Mouse (Mus musculus): ENCODE measurements around the gene Zdhhc1. TPM values are rescaled to one million over a fixed set of nuclear protein-coding genes. Genes with fewer than 3 reads are reported as not detected.
A peak's percentile ranks its signal among the peaks of the same experiment; 100 is the strongest.

The Zdhhc1 gene
- polyA plus RNA-seq, 1 experiment: 10.1 TPM

DNA sequence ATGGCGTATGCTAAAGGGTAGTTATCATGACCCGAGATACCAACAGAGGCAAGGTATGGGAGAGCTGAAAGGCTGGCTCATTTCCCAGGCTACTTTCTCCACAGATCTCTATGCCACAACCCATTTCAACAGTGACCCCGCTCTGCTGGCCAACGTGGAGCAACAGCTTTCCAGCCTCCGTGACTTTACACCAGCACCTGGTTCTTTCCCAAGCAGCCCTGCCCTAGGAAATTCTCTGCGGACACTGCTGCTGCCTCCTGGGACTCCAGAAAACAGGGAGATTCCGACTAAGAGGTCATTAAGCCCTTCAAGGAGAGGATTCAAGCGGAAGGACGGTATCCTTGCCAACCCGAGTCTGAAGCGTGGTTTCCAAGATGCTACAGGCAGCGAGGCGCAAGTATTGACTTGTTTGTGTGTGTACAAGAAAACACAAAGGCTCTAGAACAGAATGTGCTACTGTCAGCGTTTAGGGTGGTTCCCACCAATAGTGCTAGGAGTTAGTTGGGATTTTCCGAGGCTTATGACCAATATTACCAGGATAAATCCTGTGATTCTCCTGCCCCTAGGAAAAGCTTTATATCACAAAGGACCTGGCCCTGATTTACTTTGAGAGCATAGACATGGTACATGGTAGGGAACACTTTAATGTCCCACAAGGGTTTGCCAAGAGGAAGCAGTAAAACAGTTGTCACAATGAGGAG lies 44.6 kb downstream of the Zdhhc1 start:
- H3K4me3 ChIP-seq (replicated peaks; ENCODE audit: control insufficient read depth, low read depth, low read length): no peak overlapping the region
- no peak for TF ChIP-seq POLR2A (IDR thresholded peaks at IDR 0.05; ENCODE audit: borderline replicate concordance, control insufficient read depth, low read depth, low read length)
- no peak for TF ChIP-seq CTCF (IDR thresholded peaks at IDR 0.05; ENCODE audit: control insufficient read depth, insufficient read depth, low read length)
- no peaks in the 10 kb centered on the region; the same call in 1 of the 2 replicates for H3K4me1 ChIP-seq (ENCODE audit: control insufficient read depth, insufficient read depth, low read length)
- H3K27ac ChIP-seq (ENCODE audit: control insufficient read depth, insufficient read depth, low read depth, low read length, poor library complexity): no peak overlapping the region
- 70% methylated on average over 15 of the region's 15 CpGs for WGBS

DNA sequence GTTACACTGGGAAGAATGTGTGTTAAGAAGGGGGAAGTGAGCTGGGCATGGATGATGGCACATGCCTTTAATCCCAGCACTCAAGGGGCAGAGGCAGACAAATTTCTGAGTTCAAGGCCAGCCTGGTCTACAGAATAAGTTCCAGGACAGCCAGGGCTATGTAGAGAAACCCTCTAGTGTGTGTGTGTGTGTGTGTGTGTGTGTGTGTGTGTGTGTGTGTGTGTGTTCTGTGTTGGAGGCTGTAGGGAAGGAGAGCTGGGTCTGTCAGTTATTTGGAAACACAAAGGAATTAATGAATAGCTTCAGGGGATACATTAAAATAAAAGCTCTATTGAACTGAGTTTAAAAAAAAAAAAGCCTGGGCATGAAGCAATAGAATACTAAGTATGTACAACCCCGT lies 45.7 kb downstream of the Zdhhc1 start:
- WGBS: 28% methylated on average over 1 of the region's 1 CpGs
- H3K4me1 ChIP-seq (ENCODE audit: control insufficient read depth, insufficient read depth, low read length): no peaks in the 10 kb centered on the region; the same call in 1 of the 2 replicates
- H3K4me3 ChIP-seq (replicated peaks; ENCODE audit: control insufficient read depth, low read depth, low read length): no peak overlapping the region
- no peak overlapping the region for H3K27ac ChIP-seq (ENCODE audit: control insufficient read depth, insufficient read depth, low read depth, low read length, poor library complexity)
- no peak for TF ChIP-seq CTCF (IDR thresholded peaks at IDR 0.05; ENCODE audit: control insufficient read depth, insufficient read depth, low read length)
- TF ChIP-seq POLR2A (IDR thresholded peaks at IDR 0.05; ENCODE audit: borderline replicate concordance, control insufficient read depth, low read depth, low read length): no peak

DNA sequence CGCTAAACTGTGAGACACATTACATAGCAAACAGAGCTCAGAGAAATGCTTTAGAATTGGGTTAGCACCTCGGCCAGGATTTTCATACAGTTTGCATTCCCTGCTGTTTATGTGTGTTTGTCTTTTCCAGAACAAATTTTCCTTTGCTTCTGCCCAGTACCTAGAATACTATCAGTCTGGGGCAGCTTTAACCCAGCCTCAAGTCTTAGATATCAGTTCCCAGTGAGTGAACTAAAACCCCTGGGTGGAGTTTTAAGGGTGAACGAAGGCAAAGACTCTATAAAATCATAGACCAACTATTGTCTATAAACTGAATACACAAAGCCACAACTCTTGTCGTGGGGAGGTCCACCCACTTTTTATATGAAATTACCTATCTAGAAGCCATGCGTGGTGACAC lies 48.1 kb downstream of the Zdhhc1 start:
- no peaks in the 10 kb centered on the region for H3K4me1 ChIP-seq (ENCODE audit: control insufficient read depth, insufficient read depth, low read length)
- 60% methylated on average over 5 of the region's 5 CpGs for WGBS
- no peak for TF ChIP-seq POLR2A (IDR thresholded peaks at IDR 0.05; ENCODE audit: borderline replicate concordance, control insufficient read depth, low read depth, low read length)
- no peak for TF ChIP-seq CTCF (IDR thresholded peaks at IDR 0.05; ENCODE audit: control insufficient read depth, insufficient read depth, low read length)
- H3K27ac ChIP-seq (ENCODE audit: control insufficient read depth, insufficient read depth, low read depth, low read length, poor library complexity): no peak overlapping the region
- no peak overlapping the region for H3K4me3 ChIP-seq (replicated peaks; ENCODE audit: control insufficient read depth, low read depth, low read length)

DNA sequence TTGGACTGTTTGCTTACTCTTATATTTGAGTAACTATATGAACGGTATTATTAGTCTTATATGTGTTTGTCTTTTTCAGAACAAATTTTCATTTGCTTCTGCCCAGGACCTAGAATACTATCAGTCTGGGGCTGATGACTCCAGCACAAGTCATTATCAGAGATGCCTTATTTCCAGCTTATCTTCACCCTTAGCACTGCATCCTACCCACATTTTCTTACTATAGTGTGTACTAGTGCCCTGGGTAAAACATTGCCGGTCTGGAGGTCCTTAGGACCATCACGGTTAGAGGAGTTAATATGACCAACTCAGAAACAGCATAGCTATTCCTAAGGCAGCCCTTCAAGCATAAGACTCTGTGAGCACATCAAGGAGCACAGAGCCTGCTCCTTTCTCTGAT lies 48.5 kb downstream of the Zdhhc1 start:
- Histone ChIP-seq H3K27ac (ENCODE audit: control insufficient read depth, insufficient read depth, low read depth, low read length, poor library complexity) (no peak overlapping the region), H3K4me3 (replicated peaks; ENCODE audit: control insufficient read depth, low read depth, low read length) (no peak overlapping the region), H3K4me1 (ENCODE audit: control insufficient read depth, insufficient read depth, low read length) (no peaks in the 10 kb centered on the region)
- TF ChIP-seq CTCF (IDR thresholded peaks at IDR 0.05; ENCODE audit: control insufficient read depth, insufficient read depth, low read length): no peak
- no peak for TF ChIP-seq POLR2A (IDR thresholded peaks at IDR 0.05; ENCODE audit: borderline replicate concordance, control insufficient read depth, low read depth, low read length)
- WGBS: 63% methylated on average over 3 of the region's 3 CpGs

DNA sequence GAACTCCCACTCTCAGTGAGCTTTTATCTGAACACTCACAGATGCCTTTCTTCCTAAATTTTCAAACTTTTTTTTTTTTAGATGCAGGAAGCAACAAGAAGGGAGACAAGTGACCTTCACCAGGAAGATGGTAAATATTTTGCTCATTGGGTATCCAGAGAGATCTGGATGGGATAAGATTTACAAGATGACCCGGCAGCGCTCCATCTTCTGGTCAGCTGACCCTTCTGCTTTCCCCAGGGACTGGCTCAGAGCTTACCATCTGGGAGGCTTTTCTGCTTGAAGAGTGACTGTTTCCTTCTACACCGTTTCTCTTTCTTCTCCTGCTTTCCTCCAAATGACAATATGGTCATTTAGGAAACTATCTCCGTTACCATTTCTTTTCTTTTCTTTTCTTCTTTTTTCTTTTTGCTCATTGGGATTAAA lies 50.6 kb downstream of the Zdhhc1 start:
- TF ChIP-seq POLR2A (IDR thresholded peaks at IDR 0.05; ENCODE audit: borderline replicate concordance, control insufficient read depth, low read depth, low read length) (no peak), CTCF (IDR thresholded peaks at IDR 0.05; ENCODE audit: control insufficient read depth, insufficient read depth, low read length) (no peak)
- H3K4me3 ChIP-seq (replicated peaks; ENCODE audit: control insufficient read depth, low read depth, low read length): no peak overlapping the region
- H3K4me1 ChIP-seq (ENCODE audit: control insufficient read depth, insufficient read depth, low read length): no peaks in the 10 kb centered on the region
- no peak overlapping the region for H3K27ac ChIP-seq (ENCODE audit: control insufficient read depth, insufficient read depth, low read depth, low read length, poor library complexity)
- WGBS: 73% methylated on average over 4 of the region's 4 CpGs

DNA sequence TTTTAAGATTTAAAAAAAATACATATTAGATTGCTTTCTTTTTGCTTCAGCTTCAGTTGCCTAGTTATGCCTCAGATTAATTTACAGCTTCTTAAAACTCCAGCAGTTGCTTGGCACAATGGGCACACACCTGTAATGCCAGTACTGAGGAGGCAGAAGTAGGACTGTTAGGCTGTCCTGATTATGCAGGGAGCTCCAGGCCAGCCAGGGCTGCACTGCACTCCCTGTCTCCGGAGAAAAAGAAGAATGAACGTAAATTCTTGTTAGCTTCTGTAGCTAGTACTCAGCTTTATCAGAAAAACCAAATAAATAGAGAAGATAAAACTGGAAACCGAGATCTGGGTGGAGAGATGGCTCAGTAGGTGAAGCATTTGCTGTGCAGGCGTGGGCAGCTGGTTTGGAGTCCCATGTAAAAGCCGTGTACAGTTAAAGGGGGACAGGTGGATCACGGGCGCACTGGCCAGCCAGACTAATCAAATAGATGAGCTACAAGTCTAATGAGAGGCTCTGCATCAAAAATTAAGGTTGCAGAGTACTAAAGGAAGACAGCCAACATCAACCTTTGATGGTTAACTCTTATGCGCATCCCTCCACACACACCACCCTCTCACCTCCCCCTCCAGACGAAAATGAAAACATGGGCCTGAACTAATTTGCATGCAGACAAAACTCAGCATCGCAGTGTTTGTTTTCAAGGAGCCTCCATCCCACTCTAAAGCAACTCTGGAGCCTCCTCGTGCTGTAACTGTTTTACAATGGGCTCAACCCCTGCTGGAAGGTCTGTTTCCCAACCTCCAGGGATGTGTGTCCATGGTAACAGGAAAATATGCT lies 51.2 kb downstream of the Zdhhc1 start:
- H3K4me3 ChIP-seq (replicated peaks; ENCODE audit: control insufficient read depth, low read depth, low read length): no peak overlapping the region
- H3K4me1 ChIP-seq (ENCODE audit: control insufficient read depth, insufficient read depth, low read length): no peaks in the 10 kb centered on the region
- TF ChIP-seq CTCF (IDR thresholded peaks at IDR 0.05; ENCODE audit: control insufficient read depth, insufficient read depth, low read length): no peak
- no peak for TF ChIP-seq POLR2A (IDR thresholded peaks at IDR 0.05; ENCODE audit: borderline replicate concordance, control insufficient read depth, low read depth, low read length)
- WGBS: 66% methylated on average over 11 of the region's 11 CpGs
- H3K27ac ChIP-seq (ENCODE audit: control insufficient read depth, insufficient read depth, low read depth, low read length, poor library complexity): no peak overlapping the region

DNA sequence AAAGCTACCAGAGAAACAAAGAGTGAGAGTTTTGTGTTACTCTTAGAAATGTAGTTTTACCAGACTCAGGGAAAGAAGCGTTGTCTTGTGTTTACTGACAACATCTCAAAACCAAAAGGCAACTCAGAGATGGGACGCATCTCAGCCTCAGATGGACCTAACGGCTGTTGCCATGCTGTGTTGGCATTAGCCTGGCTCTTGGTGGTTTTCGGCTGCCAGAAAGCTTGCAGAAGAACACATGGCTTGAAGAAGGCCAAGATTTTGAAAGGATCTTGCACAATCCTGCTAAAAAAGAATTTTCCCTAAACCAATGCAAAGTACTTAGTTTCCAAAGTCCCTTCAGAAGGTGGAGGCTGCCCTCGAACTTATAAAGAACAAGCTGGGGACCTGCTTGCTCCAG lies 54.0 kb downstream of the Zdhhc1 start:
- no peak for TF ChIP-seq POLR2A (IDR thresholded peaks at IDR 0.05; ENCODE audit: borderline replicate concordance, control insufficient read depth, low read depth, low read length)
- TF ChIP-seq CTCF (IDR thresholded peaks at IDR 0.05; ENCODE audit: control insufficient read depth, insufficient read depth, low read length): no peak
- H3K27ac ChIP-seq (ENCODE audit: control insufficient read depth, insufficient read depth, low read depth, low read length, poor library complexity): no peak overlapping the region
- WGBS: 78% methylated on average over 5 of the region's 5 CpGs
- no peaks in the 10 kb centered on the region for H3K4me1 ChIP-seq (ENCODE audit: control insufficient read depth, insufficient read depth, low read length)
- H3K4me3 ChIP-seq (replicated peaks; ENCODE audit: control insufficient read depth, low read depth, low read length): no peak overlapping the region

DNA sequence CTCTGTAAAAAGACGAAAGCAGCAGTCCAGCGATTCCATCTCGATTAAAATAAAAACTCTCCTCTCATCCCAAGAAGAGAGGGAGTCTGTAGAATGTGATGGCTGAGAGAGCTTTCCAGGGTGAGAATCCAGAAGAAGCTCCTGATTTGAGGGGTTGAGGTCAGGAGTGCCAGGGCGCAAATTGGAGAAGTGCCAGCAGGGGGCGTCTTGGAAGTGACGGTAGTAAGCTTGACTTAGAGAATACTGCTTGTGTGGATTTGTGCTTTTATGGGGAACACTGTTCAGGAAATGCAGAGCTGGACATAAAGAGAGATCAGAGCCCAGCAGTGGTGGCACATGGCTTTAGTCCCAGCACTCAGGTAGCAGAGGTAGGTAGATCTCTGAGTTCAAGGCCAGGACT lies 55.3 kb downstream of the Zdhhc1 start:
- Histone ChIP-seq H3K4me3 (replicated peaks; ENCODE audit: control insufficient read depth, low read depth, low read length) (no peak overlapping the region), H3K4me1 (ENCODE audit: control insufficient read depth, insufficient read depth, low read length) (no peaks in the 10 kb centered on the region)
- WGBS: 12% methylated on average over 6 of the region's 6 CpGs

More for the DNA sequence above, 55.3 kb downstream of the Zdhhc1 start:
- H3K27ac ChIP-seq (ENCODE audit: control insufficient read depth, insufficient read depth, low read depth, low read length, poor library complexity): no peak overlapping the region
- TF ChIP-seq POLR2A (IDR thresholded peaks at IDR 0.05; ENCODE audit: borderline replicate concordance, control insufficient read depth, low read depth, low read length) (no peak), CTCF (IDR thresholded peaks at IDR 0.05; ENCODE audit: control insufficient read depth, insufficient read depth, low read length) (peak; percentile 48; the same call in 1 of the 2 replicates)

All from bone marrow, adult 2 months (tissue).